Mouse (Mus musculus): ENCODE measurements around the gene Atg4c. TPM values are rescaled to one million over a fixed set of nuclear protein-coding genes. Genes with fewer than 3 reads are reported as not detected.

Atg4c gene
- polyA plus RNA-seq, 1 experiment from 2014 or later = 6.0 TPM

GRCm38 (mm10) chr4:99263191-99263590 lies 69.5 kb downstream of the Atg4c start:
- Histone ChIP-seq H3K4me1 (ENCODE audit: insufficient read depth) (no peaks in the 10 kb centered on the region), H3K27ac (ENCODE audit: low read depth) (no peak overlapping the region), H3K9me3 (ENCODE audit: low read length) (no peaks in the 10 kb centered on the region), H3K4me2 (ENCODE audit: low read depth, low read length) (no peak overlapping the region), H3K9ac (replicated peaks) (no peak overlapping the region), H3K27me3 (ENCODE audit: insufficient read depth, low read length) (no peaks in the 10 kb centered on the region), H3K36me3 (replicated peaks; ENCODE audit: insufficient read depth, low read length) (0 out of 2 replicates have a peak, but pooled peaks cover 4% of the 10 kb centered on the region), H3K4me3 (ENCODE audit: low read depth, low read length) (no peak overlapping the region)
- 74% methylated on average over 2 of the region's 2 CpGs for WGBS (ENCODE audit: insufficient replicate concordance)
- no peak for TF ChIP-seq EP300 (IDR thresholded peaks at IDR 0.05; ENCODE audit: low read depth)
- no peak for TF ChIP-seq CTCF (IDR thresholded peaks at IDR 0.05; ENCODE audit: low read depth)
- ATAC-seq (no peak), DNase-seq (no peak)

- H3K4me2 ChIP-seq (ENCODE audit: low read depth, low read length) = no peak overlapping the region
- 82% methylated on average over 11 of the region's 11 CpGs for WGBS (ENCODE audit: insufficient replicate concordance)
- no peak overlapping the region for H3K27ac ChIP-seq (ENCODE audit: low read depth)
- H3K4me3 ChIP-seq (ENCODE audit: low read depth, low read length) = no peak overlapping the region
- H3K36me3 ChIP-seq (replicated peaks; ENCODE audit: insufficient read depth, low read length) = peaks cover 4% of the 10 kb centered on the region; the same call in 1 of the 2 replicates
- H3K9me3 ChIP-seq (ENCODE audit: low read length) = no peaks in the 10 kb centered on the region
- H3K27me3 ChIP-seq (ENCODE audit: insufficient read depth, low read length) = no peaks in the 10 kb centered on the region
- no peaks in the 10 kb centered on the region for H3K4me1 ChIP-seq (ENCODE audit: insufficient read depth)
- no peak for DNase-seq
- TF ChIP-seq CTCF (IDR thresholded peaks at IDR 0.05; ENCODE audit: low read depth) = no peak
- TF ChIP-seq EP300 (IDR thresholded peaks at IDR 0.05; ENCODE audit: low read depth) = no peak
- no peak for ATAC-seq
- no peak overlapping the region for H3K9ac ChIP-seq (replicated peaks)
Observed at GRCm38 (mm10) chr4:99263663-99264062, 69.9 kb downstream of the Atg4c start.

GRCm38 (mm10) chr4:99266843-99267445 lies 73.2 kb downstream of the Atg4c start:
- no peak for TF ChIP-seq CTCF (IDR thresholded peaks at IDR 0.05; ENCODE audit: low read depth)
- no peak for TF ChIP-seq EP300 (IDR thresholded peaks at IDR 0.05; ENCODE audit: low read depth)
- WGBS (ENCODE audit: insufficient replicate concordance) = 83% methylated on average over 10 of the region's 10 CpGs

GRCm38 (mm10) chr4:99272860-99273259 lies 79.1 kb downstream of the Atg4c start:
- DNase-seq = no peak
- H3K4me3 ChIP-seq (ENCODE audit: low read depth, low read length) = no peak overlapping the region
- H3K36me3 ChIP-seq (replicated peaks; ENCODE audit: insufficient read depth, low read length) = peaks cover 5% of the 10 kb centered on the region; the same call in 1 of the 2 replicates
- H3K4me2 ChIP-seq (ENCODE audit: low read depth, low read length) = no peak overlapping the region
- ATAC-seq = no peak
- no peak overlapping the region for H3K27ac ChIP-seq (ENCODE audit: low read depth)
- H3K9ac ChIP-seq (replicated peaks) = no peak overlapping the region
- no peaks in the 10 kb centered on the region for H3K27me3 ChIP-seq (ENCODE audit: insufficient read depth, low read length)
- H3K4me1 ChIP-seq (ENCODE audit: insufficient read depth) = no peaks in the 10 kb centered on the region
- TF ChIP-seq CTCF (IDR thresholded peaks at IDR 0.05; ENCODE audit: low read depth) = no peak
- no peak for TF ChIP-seq EP300 (IDR thresholded peaks at IDR 0.05; ENCODE audit: low read depth)
- 74% methylated on average over 9 of the region's 9 CpGs for WGBS (ENCODE audit: insufficient replicate concordance)
- H3K9me3 ChIP-seq (ENCODE audit: low read length) = no peaks in the 10 kb centered on the region

More at GRCm38 (mm10) chr4:99266843-99267445, 73.2 kb downstream of the Atg4c start:
- H3K27ac ChIP-seq (ENCODE audit: low read depth) = no peak overlapping the region
- no peak overlapping the region for H3K4me3 ChIP-seq (ENCODE audit: low read depth, low read length)
- no peak overlapping the region for H3K4me2 ChIP-seq (ENCODE audit: low read depth, low read length)
- H3K36me3 ChIP-seq (replicated peaks; ENCODE audit: insufficient read depth, low read length) = peaks cover 8% of the 10 kb centered on the region; the same call in 1 of the 2 replicates
- ATAC-seq = no peak
- H3K9ac ChIP-seq (replicated peaks) = no peak overlapping the region
- H3K27me3 ChIP-seq (ENCODE audit: insufficient read depth, low read length) = no peaks in the 10 kb centered on the region
- no peaks in the 10 kb centered on the region for H3K9me3 ChIP-seq (ENCODE audit: low read length)
- no peak for DNase-seq
- no peaks in the 10 kb centered on the region for H3K4me1 ChIP-seq (ENCODE audit: insufficient read depth)

GRCm38 (mm10) chr4:99273466-99273865 lies 79.7 kb downstream of the Atg4c start:
- peaks cover 5% of the 10 kb centered on the region; the same call in 1 of the 2 replicates for H3K36me3 ChIP-seq (replicated peaks; ENCODE audit: insufficient read depth, low read length)
- no peak for DNase-seq
- H3K4me3 ChIP-seq (ENCODE audit: low read depth, low read length) = no peak overlapping the region
- H3K4me1 ChIP-seq (ENCODE audit: insufficient read depth) = no peaks in the 10 kb centered on the region
- H3K4me2 ChIP-seq (ENCODE audit: low read depth, low read length) = no peak overlapping the region
- H3K9me3 ChIP-seq (ENCODE audit: low read length) = no peaks in the 10 kb centered on the region
- ATAC-seq = no peak
- 86% methylated on average over 3 of the region's 3 CpGs for WGBS (ENCODE audit: insufficient replicate concordance)
- no peak overlapping the region for H3K9ac ChIP-seq (replicated peaks)
- TF ChIP-seq CTCF (IDR thresholded peaks at IDR 0.05; ENCODE audit: low read depth) (no peak), EP300 (IDR thresholded peaks at IDR 0.05; ENCODE audit: low read depth) (no peak)
- H3K27ac ChIP-seq (ENCODE audit: low read depth) = no peak overlapping the region
- H3K27me3 ChIP-seq (ENCODE audit: insufficient read depth, low read length) = no peaks in the 10 kb centered on the region

- Histone ChIP-seq H3K4me2 (ENCODE audit: low read depth, low read length) (no peak overlapping the region), H3K27ac (ENCODE audit: low read depth) (no peak overlapping the region), H3K4me1 (ENCODE audit: insufficient read depth) (no peaks in the 10 kb centered on the region), H3K9ac (replicated peaks) (no peak overlapping the region), H3K4me3 (ENCODE audit: low read depth, low read length) (no peak overlapping the region), H3K27me3 (ENCODE audit: insufficient read depth, low read length) (no peaks in the 10 kb centered on the region), H3K36me3 (replicated peaks; ENCODE audit: insufficient read depth, low read length) (peaks cover under 1% of the 10 kb centered on the region; the same call in 1 of the 2 replicates), H3K9me3 (ENCODE audit: low read length) (no peaks in the 10 kb centered on the region)
- WGBS (ENCODE audit: insufficient replicate concordance) = 83% methylated on average over 7 of the region's 7 CpGs
- no peak for TF ChIP-seq CTCF (IDR thresholded peaks at IDR 0.05; ENCODE audit: low read depth)
- no peak for TF ChIP-seq EP300 (IDR thresholded peaks at IDR 0.05; ENCODE audit: low read depth)
- ATAC-seq (no peak), DNase-seq (no peak)
Observed at GRCm38 (mm10) chr4:99273979-99274378, 80.2 kb downstream of the Atg4c start.

Data from liver, postnatal 0 days (tissue).